Mouse (Mus musculus) bone marrow, adult 2 months (tissue): ENCODE measurements at regions not wholly inside any gene's neighbourhood (a gene's known extent, or its start where the extent isn't known, plus 50 kb on each side); places are given as distances from the start of the nearest gene placed in this dataset.

ENCODE experiments used
- CTCF ChIP-seq: fragments of 200-500 bp; IDR thresholded peaks from 2 replicates; pipeline ENCODE4 v1.5.1; 2011; ENCODE audit warnings: low read length, control low read depth; ENCODE audit not compliant: control insufficient read depth, insufficient read depth
- POLR2A ChIP-seq: fragments of 200-500 bp; IDR thresholded peaks from 2 replicates; pipeline ENCODE4 v1.6.1; 2011; ENCODE audit warnings: low read depth, mild to moderate bottlenecking, control low read depth, low read length, borderline replicate concordance; ENCODE audit not compliant: control insufficient read depth

DNA sequence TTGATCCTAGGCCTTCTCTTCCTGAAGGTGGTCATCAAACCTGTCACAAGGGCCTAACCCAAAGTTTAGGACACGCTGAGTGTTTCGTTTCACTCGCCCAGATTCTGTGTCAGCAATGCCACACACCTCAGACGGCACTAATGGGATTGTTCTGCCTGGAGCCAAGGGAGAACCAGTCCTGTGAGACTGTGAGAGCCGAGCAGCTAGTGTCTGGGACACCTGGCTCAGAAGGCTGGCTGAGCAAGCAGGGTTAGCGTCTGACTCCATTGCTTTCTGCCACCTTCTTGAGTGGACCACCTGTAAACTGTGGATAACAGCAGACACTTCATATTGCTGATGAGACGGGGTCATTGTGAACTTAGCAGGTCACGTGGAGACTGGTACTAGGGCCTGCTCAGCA lies 160.0 kb downstream of the Fam43a start:
- TF ChIP-seq POLR2A, result no peak
- TF ChIP-seq CTCF, result no peak
